Mouse (Mus musculus) liver, embryonic 14.5 days (tissue): ENCODE results near the gene Hacd1. TPM values are rescaled to one million over a fixed set of nuclear protein-coding genes. Genes with fewer than 3 reads are reported as not detected.
A peak's percentile ranks its signal among the peaks of the same experiment; 100 is the strongest.

ENCODE experiments used
- ATAC-seq: fragments of 200-750 bp; cut with Nextera tagmentation; 2 replicates; pipeline ENCODE4 v1.8.0; 2017; ENCODE audit warnings: moderate number of reproducible peaks, mild to moderate bottlenecking, moderate library complexity; ENCODE audit not compliant: insufficient read depth
- DNase-seq, 3 experiments: peaks; one replicate each; pipeline ENCODE4 v3.0.0-alpha.2; 2012 to 2013; ENCODE audit warnings: low read depth in 3 of 3, low spot score in 3 of 3
- H3K27ac ChIP-seq: fragments of 300-500 bp; sonication (generic); 2 replicates; pipeline ENCODE4 v1.5.1; 2014; ENCODE audit warnings: moderate library complexity, mild to moderate bottlenecking, control low read depth, inconsistent platforms
- H3K27me3 ChIP-seq: fragments of 300-500 bp; sonication (generic); 2 replicates; pipeline ENCODE4 v1.6.1; 2014; ENCODE audit warnings: mild to moderate bottlenecking, low read length, moderate library complexity; ENCODE audit not compliant: control insufficient read depth, insufficient read depth
- H3K36me3 ChIP-seq: fragments of 300-500 bp; sonication (generic); replicated peaks from 2 replicates; pipeline ENCODE4 v1.6.1; 2014; ENCODE audit warnings: low read depth; ENCODE audit not compliant: control insufficient read depth, insufficient read depth
- H3K4me1 ChIP-seq, 2 experiments: fragments of 200-500 bp in 1 of 2; fragments of 300-500 bp in 1 of 2; sonication (generic) in 1 of 2; replicated peaks; 2 replicates each; pipeline ENCODE4 v1.6.1; 2012 to 2014; ENCODE audit warnings: antibody characterized with exemption in 1 of 2, inconsistent platforms in 1 of 2, low read length in 1 of 2; ENCODE audit not compliant: control insufficient read depth in 2 of 2, insufficient read depth in 2 of 2
- H3K4me2 ChIP-seq: fragments of 300-500 bp; sonication (generic); 2 replicates; pipeline ENCODE4 v1.6.1; 2014; ENCODE audit warnings: low read depth, mild to moderate bottlenecking, control low read depth, moderate library complexity
- H3K4me3 ChIP-seq, 2 experiments: fragments of 200-500 bp in 1 of 2; fragments of 300-500 bp in 1 of 2; sonication (generic) in 1 of 2; 2 replicates each; pipeline ENCODE4 v1.5.1; 2012 to 2014; ENCODE audit warnings: low read depth in 2 of 2, low read length in 2 of 2, mild to moderate bottlenecking in 2 of 2, control low read depth in 1 of 2, inconsistent platforms in 1 of 2, moderate library complexity in 1 of 2; ENCODE audit not compliant: insufficient read depth in 1 of 2
- H3K9ac ChIP-seq: fragments of 300-500 bp; sonication (generic); replicated peaks from 2 replicates; pipeline ENCODE4 v1.6.1; 2014; ENCODE audit warnings: mild to moderate bottlenecking, control low read depth, moderate library complexity
- H3K9me3 ChIP-seq: fragments of 300-500 bp; sonication (generic); 2 replicates; pipeline ENCODE4 v1.6.1; 2016; ENCODE audit warnings: low read length, mixed read lengths; ENCODE audit not compliant: control insufficient read depth
- CTCF ChIP-seq: IDR thresholded peaks from 2 replicates; pipeline ENCODE4 v1.5.1; 2016; ENCODE audit warnings: antibody characterized with exemption, low read depth, control low read depth
- EP300 ChIP-seq: IDR thresholded peaks from 2 replicates; pipeline ENCODE4 v1.6.1; 2016; ENCODE audit warnings: antibody characterized with exemption, low read depth
- WGBS: fragments of 180-500 bp; shearing (Covaris S2); extraction: QIAGEN DNeasy Blood & Tissue Kit; methylation state at CpG from one replicate; pipeline ENCODE4 v1.1.7; 2014; ENCODE audit not compliant: insufficient replicate concordance; 5-methylcytosine and 5-hydroxymethylcytosine counted together
- polyA plus RNA-seq, 2 experiments: library from polyadenylated mRNA; depleted of rRNA in 1 of 2; stranded (reverse) in 1 of 2; unstranded in 1 of 2; fragments of >200 nt; fragmentation: Nextera tagmentation in 1 of 2; extraction: Ambion mirVana in 1 of 2; gene quantifications; 2 replicates each; pipeline versions ENCODE4 v1.2.1 to v1.2.3; 2012 to 2014

Gene Hacd1
- polyA plus RNA-seq, 2 experiments: 30.3 to 58.0 TPM

DNA sequence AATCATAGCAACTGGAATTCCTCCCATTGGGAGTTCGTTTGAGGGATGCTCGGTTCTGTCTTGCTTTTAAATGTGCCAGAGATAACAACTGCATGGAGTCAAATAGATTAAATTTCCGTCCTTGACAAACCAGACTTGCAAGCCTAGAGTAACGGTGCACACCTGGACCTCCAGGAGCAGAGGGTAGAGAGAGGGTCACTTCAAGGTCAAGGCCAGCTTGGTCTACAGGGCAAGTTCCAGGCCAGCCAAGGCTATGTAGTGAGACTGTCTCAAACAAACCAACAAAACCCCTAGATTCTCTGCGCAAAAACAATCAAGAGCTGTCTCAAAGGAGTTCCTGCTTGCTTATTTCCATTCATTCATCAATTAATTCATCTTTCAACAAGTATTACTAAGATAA lies 7.1 kb downstream of the Hacd1 start:
- Histone ChIP-seq H3K9ac (no peak overlapping the region), H3K36me3 (no peaks in the 10 kb centered on the region), H3K4me3 (no peak overlapping the region), H3K9me3 (no peaks in the 10 kb centered on the region), H3K27ac (no peak overlapping the region), H3K4me1 (peaks cover under 1 to 3% of the 10 kb centered on the region in 2 experiments; a peak in 3 of 4 replicates), H3K4me2 (no peak overlapping the region), H3K27me3 (no peaks in the 10 kb centered on the region)
- 65% methylated on average over 5 of the region's 5 CpGs for WGBS
- ATAC-seq (no peak), DNase-seq (no peak)
- no peak for TF ChIP-seq EP300
- no peak for TF ChIP-seq CTCF

GRCm38 (mm10) chr2:14048381-14048780 lies 7.6 kb downstream of the Hacd1 start:
- Histone ChIP-seq H3K4me1 (no peaks in the 10 kb centered on the region; a peak in 1 of 4 replicates), H3K4me3 (no peak overlapping the region), H3K9ac (no peak overlapping the region), H3K9me3 (no peaks in the 10 kb centered on the region), H3K36me3 (no peaks in the 10 kb centered on the region), H3K27me3 (no peaks in the 10 kb centered on the region), H3K27ac (no peak overlapping the region), H3K4me2 (no peak overlapping the region)
- ATAC-seq: no peak
- peak; percentile 76 for TF ChIP-seq CTCF
- TF ChIP-seq EP300: no peak
- DNase-seq: peak in 1 of 3 experiments; percentile 41

GRCm38 (mm10) chr2:14043577-14044170 lies 12.3 kb downstream of the Hacd1 start:
- Histone ChIP-seq H3K36me3 (no peaks in the 10 kb centered on the region), H3K27me3 (no peaks in the 10 kb centered on the region), H3K4me1 (no peaks in the 10 kb centered on the region), H3K27ac (no peak overlapping the region), H3K4me3 (no peak overlapping the region), H3K9ac (no peak overlapping the region), H3K4me2 (no peak overlapping the region), H3K9me3 (no peaks in the 10 kb centered on the region)
- no peak for ATAC-seq
- no peak for DNase-seq
- TF ChIP-seq CTCF: no peak
- no peak for TF ChIP-seq EP300
- WGBS: 75% methylated on average over 9 of the region's 9 CpGs

DNA sequence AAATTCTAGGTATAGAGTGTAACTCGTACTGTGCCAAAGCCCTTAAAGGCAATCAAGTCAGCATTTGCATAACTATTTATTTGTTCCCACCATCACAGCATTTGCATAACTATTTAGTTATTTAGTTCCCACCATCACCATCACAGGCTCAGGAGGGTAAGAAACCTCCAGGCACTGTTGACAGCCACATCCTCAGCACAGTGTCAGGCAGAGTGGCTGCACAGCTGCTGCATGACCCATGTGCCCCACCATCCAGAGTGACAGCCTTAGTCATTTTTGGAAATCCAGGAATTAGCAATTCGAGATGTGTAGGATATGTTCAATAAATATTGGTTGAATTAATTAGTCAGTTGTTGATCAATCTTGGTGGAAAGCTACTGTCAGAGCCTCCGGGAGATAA lies 12.9 kb downstream of the Hacd1 start:
- ATAC-seq (no peak), DNase-seq (no peak)
- Histone ChIP-seq H3K4me3 (no peak overlapping the region), H3K4me2 (no peak overlapping the region), H3K27me3 (no peaks in the 10 kb centered on the region), H3K27ac (no peak overlapping the region), H3K9me3 (no peaks in the 10 kb centered on the region), H3K9ac (no peak overlapping the region), H3K4me1 (no peaks in the 10 kb centered on the region), H3K36me3 (no peaks in the 10 kb centered on the region)
- 61% methylated on average over 3 of the region's 3 CpGs for WGBS
- TF ChIP-seq CTCF (no peak), EP300 (no peak)

GRCm38 (mm10) chr2:14041249-14041648 lies 14.7 kb downstream of the Hacd1 start:
- no peak overlapping the region for H3K4me3 ChIP-seq
- no peak overlapping the region for H3K9ac ChIP-seq
- 90% methylated on average over 2 of the region's 2 CpGs for WGBS

More at GRCm38 (mm10) chr2:14041249-14041648, 14.7 kb downstream of the Hacd1 start:
- H3K27ac ChIP-seq: no peak overlapping the region
- H3K4me1 ChIP-seq: no peaks in the 10 kb centered on the region
- H3K27me3 ChIP-seq: no peaks in the 10 kb centered on the region
- H3K36me3 ChIP-seq: no peaks in the 10 kb centered on the region
- no peak overlapping the region for H3K4me2 ChIP-seq
- DNase-seq: peak in 1 of 3 experiments; percentile 9
- TF ChIP-seq EP300 (no peak), CTCF (no peak)
- H3K9me3 ChIP-seq: no peaks in the 10 kb centered on the region
- ATAC-seq: no peak
